Mouse (Mus musculus): Measurements from ENCODE around the gene Letmd1.

- TF ChIP-seq MAFK (IDR thresholded peaks at IDR 0.05; ENCODE audit: insufficient read depth, low read depth, low read length) (no peak), ZNF384 (IDR thresholded peaks at IDR 0.05; ENCODE audit: low read depth, low read length) (no peak), CHD2 (IDR thresholded peaks at IDR 0.05; ENCODE audit: low read depth, low read length) (no peak), ZC3H11A (IDR thresholded peaks at IDR 0.05; ENCODE audit: borderline replicate concordance, low read depth, low read length) (peak; percentile 46; the same call in 1 of the 2 replicates), HCFC1 (IDR thresholded peaks at IDR 0.05; ENCODE audit: borderline replicate concordance, insufficient read depth, low read length) (no peak)
Measured at GRCm38 (mm10) chr15:100463712-100464111, 5.1 kb upstream of the Letmd1 start.
